Mouse (Mus musculus) neural tube, embryonic 14.5 days (tissue): ENCODE data around the gene Pmis2. TPM values are rescaled to one million over a fixed set of nuclear protein-coding genes. Genes with fewer than 3 reads are reported as not detected.
A peak's percentile ranks its signal among the peaks of the same experiment; 100 is the strongest.

ENCODE experiments used
- ATAC-seq: fragments of 200-750 bp; cut with Nextera tagmentation; 2 replicates; pipeline ENCODE4 v1.8.0; 2017; ENCODE audit warnings: low read depth, mild to moderate bottlenecking, moderate TSS enrichment, moderate library complexity
- H3K27ac ChIP-seq: fragments of 300-500 bp; sonication (generic); 2 replicates; pipeline ENCODE4 v1.5.1; 2014; ENCODE audit warnings: low read depth, mild to moderate bottlenecking, control low read depth, low read length, moderate library complexity, mixed read lengths
- H3K27me3 ChIP-seq: fragments of 300-500 bp; sonication (generic); 2 replicates; pipeline ENCODE4 v1.6.1; 2014; ENCODE audit warnings: low read length; ENCODE audit not compliant: control insufficient read depth, insufficient read depth
- H3K36me3 ChIP-seq: fragments of 300-500 bp; sonication (generic); 2 replicates; pipeline ENCODE4 v1.6.1; 2014; ENCODE audit warnings: low read length, mixed read lengths; ENCODE audit not compliant: control insufficient read depth, insufficient read depth
- H3K4me1 ChIP-seq: fragments of 300-500 bp; sonication (generic); 2 replicates; pipeline ENCODE4 v1.6.1; 2014; ENCODE audit warnings: low read length; ENCODE audit not compliant: control insufficient read depth, insufficient read depth
- H3K4me2 ChIP-seq: fragments of 300-500 bp; sonication (generic); 2 replicates; pipeline ENCODE4 v1.6.1; 2014; ENCODE audit warnings: mild to moderate bottlenecking, low read depth, low read length, control low read depth
- H3K4me3 ChIP-seq: fragments of 300-500 bp; sonication (generic); 2 replicates; pipeline ENCODE4 v1.5.1; 2014; ENCODE audit warnings: low read depth, low read length, control low read depth, mixed read lengths
- H3K9ac ChIP-seq: fragments of 300-500 bp; sonication (generic); replicated peaks from 2 replicates; pipeline ENCODE4 v1.6.1; 2014; ENCODE audit warnings: low read depth, mild to moderate bottlenecking, control low read depth, low read length, mixed read lengths
- H3K9me3 ChIP-seq: fragments of 300-500 bp; sonication (generic); 2 replicates; pipeline ENCODE4 v1.6.1; 2016; ENCODE audit warnings: low read length; ENCODE audit not compliant: control insufficient read depth
- WGBS: fragments of 180-500 bp; shearing (Covaris S2); extraction: QIAGEN DNeasy Blood & Tissue Kit; methylation state at CpG from one replicate; pipeline ENCODE4 v1.1.7; 2014; 5-methylcytosine and 5-hydroxymethylcytosine counted together
- polyA plus RNA-seq: library from polyadenylated mRNA; unstranded; fragments of >200 nt; fragmentation: Nextera tagmentation; extraction: Ambion mirVana; gene quantifications from 2 replicates; pipeline ENCODE4 v1.2.1, GENCODE M21; 2014

The Pmis2 gene
- not detected in 2 replicates for polyA plus RNA-seq

DNA sequence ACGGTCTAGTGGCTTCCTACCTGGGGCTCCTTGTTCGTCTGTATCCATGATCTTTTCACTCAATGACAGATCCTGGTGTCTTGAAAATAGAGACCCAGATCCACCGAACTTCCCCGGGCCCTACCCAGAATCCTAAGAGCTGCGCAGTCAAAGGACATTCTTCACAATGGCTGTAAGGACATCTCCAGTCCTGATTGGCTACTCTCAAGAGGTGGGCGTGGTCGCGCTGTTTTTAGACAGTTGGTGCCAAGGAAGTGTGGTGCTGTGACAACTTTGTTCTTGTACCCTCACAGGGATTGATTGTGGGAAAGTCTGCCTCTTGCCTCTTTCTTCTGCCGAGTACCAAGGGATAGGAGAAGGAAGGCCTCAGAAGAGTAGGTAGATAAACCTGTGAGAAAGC is at the start of gene Pmis2:
TSS of gene Pmis2 (minus strand) at position 126 of the 400 bp plus-strand sequence.
- Histone ChIP-seq H3K27me3 (no peaks in the 10 kb centered on the region), H3K4me1 (no peaks in the 10 kb centered on the region), H3K36me3 (no peaks in the 10 kb centered on the region), H3K9me3 (no peaks in the 10 kb centered on the region), H3K27ac (no peak within 1 kb of the TSS), H3K9ac (no peak within 1 kb of the TSS), H3K4me2 (no peak within 1 kb of the TSS), H3K4me3 (no peak within 1 kb of the TSS)
- 73% methylated on average over 9 of the region's 9 CpGs for WGBS
- no peak for ATAC-seq

- H3K4me1 ChIP-seq, result 0 out of 2 replicates have a peak, but pooled peaks cover 4% of the 10 kb centered on the region
- H3K4me3 ChIP-seq, result no peak overlapping the region
- H3K4me2 ChIP-seq, result no peak overlapping the region
- H3K36me3 ChIP-seq, result no peaks in the 10 kb centered on the region
- no peak overlapping the region for H3K9ac ChIP-seq
- H3K27me3 ChIP-seq, result peaks cover 5% of the 10 kb centered on the region; the same call in 1 of the 2 replicates
- WGBS, result 92% methylated on average over 5 of the region's 5 CpGs
- H3K27ac ChIP-seq, result no peak overlapping the region
- no peak for ATAC-seq
- no peaks in the 10 kb centered on the region for H3K9me3 ChIP-seq
Measured at GRCm38 (mm10) chr7:30719669-30720068, 48.3 kb upstream of the Pmis2 start.

DNA sequence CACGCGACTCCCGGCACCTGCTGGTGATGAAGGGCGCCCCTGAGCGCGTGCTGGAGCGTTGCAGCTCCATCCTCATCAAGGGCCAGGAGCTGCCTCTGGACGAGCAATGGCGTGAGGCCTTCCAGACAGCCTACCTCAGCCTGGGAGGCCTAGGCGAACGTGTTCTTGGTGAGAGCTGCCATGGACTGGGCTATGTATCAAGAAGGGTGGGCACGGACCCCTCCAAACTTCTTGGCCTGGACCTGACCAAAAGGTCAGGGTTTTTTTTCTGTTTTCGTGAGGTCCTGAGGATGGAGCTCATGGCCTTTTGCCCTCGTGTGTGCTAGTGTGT is 46.3 kb upstream of the Pmis2 start:
- peak; percentile 47 for ATAC-seq
- H3K36me3 ChIP-seq, result no peaks in the 10 kb centered on the region
- H3K4me3 ChIP-seq, result peak overlapping the region; percentile 25
- H3K27me3 ChIP-seq, result peaks cover 5% of the 10 kb centered on the region; the same call in 1 of the 2 replicates
- H3K4me1 ChIP-seq, result 0 out of 2 replicates have a peak, but pooled peaks cover 4% of the 10 kb centered on the region
- 10% methylated on average over 14 of the region's 14 CpGs for WGBS
- H3K4me2 ChIP-seq, result peak overlapping the region; percentile 46
- H3K9ac ChIP-seq, result no peak overlapping the region
- no peak overlapping the region for H3K27ac ChIP-seq
- H3K9me3 ChIP-seq, result no peaks in the 10 kb centered on the region

DNA sequence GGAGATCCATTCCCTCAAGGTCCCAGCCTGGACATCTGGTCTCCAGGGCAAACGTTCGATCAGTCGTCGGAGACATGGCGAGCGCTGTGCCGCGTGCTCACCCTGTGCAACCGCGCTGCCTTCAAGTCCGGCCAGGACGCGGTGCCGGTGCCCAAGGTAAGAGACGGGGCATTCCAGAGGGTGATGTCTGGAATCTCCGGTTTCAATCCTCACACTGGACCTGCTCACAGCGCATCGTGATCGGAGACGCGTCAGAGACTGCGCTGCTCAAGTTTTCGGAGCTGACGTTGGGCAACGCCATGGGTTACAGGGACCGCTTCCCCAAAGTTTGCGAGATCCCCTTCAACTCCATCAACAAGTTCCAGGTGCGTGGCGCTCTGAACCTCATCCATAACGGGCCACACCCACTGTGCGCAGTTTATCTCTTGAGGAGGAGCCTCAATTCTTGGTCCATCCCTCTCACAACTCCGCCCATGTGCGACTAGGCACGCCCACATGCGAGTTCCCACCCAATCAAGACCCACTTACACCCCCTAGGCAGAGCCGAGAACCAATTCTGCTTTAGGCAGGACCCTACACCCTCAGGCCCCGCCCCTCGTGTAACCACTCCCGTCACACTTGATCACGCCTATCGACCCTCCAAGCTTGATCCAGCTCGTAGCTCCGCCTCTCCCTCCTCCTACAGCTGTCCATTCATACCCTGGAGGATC is 45.8 kb upstream of the Pmis2 start:
- Histone ChIP-seq H3K36me3 (no peaks in the 10 kb centered on the region), H3K9ac (no peak overlapping the region), H3K27me3 (peaks cover 5% of the 10 kb centered on the region; the same call in 1 of the 2 replicates), H3K9me3 (no peaks in the 10 kb centered on the region), H3K4me3 (peak overlapping the region; percentile 25), H3K4me1 (0 out of 2 replicates have a peak, but pooled peaks cover 4% of the 10 kb centered on the region), H3K27ac (no peak overlapping the region), H3K4me2 (peak overlapping the region; percentile 46)
- ATAC-seq, result peak; percentile 92
- WGBS, result 1% methylated on average over 43 of the region's 43 CpGs

- H3K4me2 ChIP-seq, result no peak within 1 kb of the TSS
- H3K9ac ChIP-seq, result no peak within 1 kb of the TSS
- WGBS, result 87% methylated on average over 3 of the region's 3 CpGs
- H3K36me3 ChIP-seq, result no peaks in the 10 kb centered on the region
- H3K27ac ChIP-seq, result no peak within 1 kb of the TSS
- H3K4me1 ChIP-seq, result no peaks in the 10 kb centered on the region
- no peaks in the 10 kb centered on the region for H3K27me3 ChIP-seq
- no peak for ATAC-seq
- H3K9me3 ChIP-seq, result no peaks in the 10 kb centered on the region
- H3K4me3 ChIP-seq, result no peak within 1 kb of the TSS
Measured at GRCm38 (mm10) chr7:30711942-30712341, 40.5 kb upstream of the Pmis2 start, which contains the start of gene Atp4a. Gene Atp4a (plus strand): TSS chr7:30712209.

DNA sequence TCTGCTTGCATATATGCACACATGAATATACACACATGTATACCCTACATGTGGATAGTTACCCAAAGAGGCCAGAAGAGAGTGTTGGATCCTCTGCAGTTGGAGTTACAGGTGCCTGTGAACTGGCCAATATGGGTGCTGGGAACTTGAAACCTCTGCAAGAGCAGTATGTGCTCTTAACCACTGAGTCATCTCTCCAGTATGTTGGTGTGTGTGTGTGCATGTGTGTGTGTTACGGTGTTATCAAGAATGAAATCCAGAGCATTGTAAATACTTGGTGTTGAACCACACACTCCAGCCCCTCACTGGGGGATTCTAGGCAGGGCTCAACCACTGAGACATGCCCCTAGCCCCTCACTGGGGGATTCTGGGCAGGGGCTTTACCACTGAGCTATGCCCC is 36.0 kb upstream of the Pmis2 start:
- Histone ChIP-seq H3K4me1 (no peaks in the 10 kb centered on the region), H3K4me3 (no peak overlapping the region), H3K36me3 (no peaks in the 10 kb centered on the region), H3K27ac (no peak overlapping the region), H3K27me3 (no peaks in the 10 kb centered on the region), H3K9me3 (no peaks in the 10 kb centered on the region), H3K4me2 (no peak overlapping the region), H3K9ac (no peak overlapping the region)
- WGBS, result 89% methylated on average over 1 of the region's 1 CpGs
- ATAC-seq, result no peak

GRCm38 (mm10) chr7:30706214-30706882 is 34.9 kb upstream of the Pmis2 start:
- no peak for ATAC-seq
- Histone ChIP-seq H3K4me3 (no peak overlapping the region), H3K27me3 (no peaks in the 10 kb centered on the region), H3K36me3 (no peaks in the 10 kb centered on the region), H3K4me2 (no peak overlapping the region), H3K4me1 (no peaks in the 10 kb centered on the region), H3K9me3 (no peaks in the 10 kb centered on the region), H3K27ac (no peak overlapping the region), H3K9ac (no peak overlapping the region)
- WGBS, result 85% methylated on average over 8 of the region's 8 CpGs

GRCm38 (mm10) chr7:30698589-30698988 is 27.2 kb upstream of the Pmis2 start, which contains the start of gene 2200002J24Rik:
Gene 2200002J24Rik (plus strand): TSS chr7:30698926.
- H3K4me1 ChIP-seq, result no peaks in the 10 kb centered on the region
- H3K4me2 ChIP-seq, result no peak within 1 kb of the TSS
- H3K27ac ChIP-seq, result no peak within 1 kb of the TSS
- H3K4me3 ChIP-seq, result no peak within 1 kb of the TSS
- H3K9ac ChIP-seq, result no peak within 1 kb of the TSS
- no peak for ATAC-seq
- WGBS, result 34% methylated on average over 9 of the region's 9 CpGs
- H3K36me3 ChIP-seq, result no peaks in the 10 kb centered on the region
- no peaks in the 10 kb centered on the region for H3K27me3 ChIP-seq
- H3K9me3 ChIP-seq, result no peaks in the 10 kb centered on the region

DNA sequence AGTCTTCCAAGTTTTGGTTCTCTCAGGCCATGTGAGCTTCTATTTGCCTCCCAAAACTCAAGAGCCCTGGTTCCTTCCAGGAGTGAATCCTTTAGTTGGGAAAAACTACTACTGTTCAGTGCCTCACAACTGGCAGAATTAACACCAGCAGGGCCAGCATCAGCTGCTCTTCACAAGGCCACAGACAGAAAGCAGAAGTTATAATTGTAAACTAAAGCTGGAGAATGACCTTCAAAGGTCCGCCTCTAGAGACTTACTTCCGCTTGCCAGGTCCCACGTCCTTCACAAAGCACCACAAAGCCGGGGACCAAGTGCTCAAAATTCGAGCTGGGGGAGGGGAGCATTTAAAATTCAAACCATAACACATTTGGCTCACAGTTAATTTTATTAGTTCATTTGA is 26.7 kb upstream of the Pmis2 start:
- H3K9me3 ChIP-seq, result no peaks in the 10 kb centered on the region
- no peaks in the 10 kb centered on the region for H3K4me1 ChIP-seq
- no peak for ATAC-seq
- H3K27me3 ChIP-seq, result no peaks in the 10 kb centered on the region
- H3K27ac ChIP-seq, result no peak overlapping the region
- 63% methylated on average over 5 of the region's 5 CpGs for WGBS
- H3K4me3 ChIP-seq, result no peak overlapping the region
- H3K36me3 ChIP-seq, result no peaks in the 10 kb centered on the region
- H3K9ac ChIP-seq, result no peak overlapping the region
- no peak overlapping the region for H3K4me2 ChIP-seq
